Mouse (Mus musculus) G1E (cell line): ENCODE data around the gene Fhit.

ENCODE experiments used
- CTCF ChIP-seq: IDR thresholded peaks from 2 replicates; pipeline ENCODE4 v1.5.1; 2012; ENCODE audit warnings: low read depth, low read length, inconsistent platforms, mixed read lengths
- GATA1 ChIP-seq: IDR thresholded peaks from 2 replicates; pipeline ENCODE4 v1.6.1; 2012; ENCODE audit warnings: borderline replicate concordance, low read length, inconsistent platforms, mixed read lengths
- POLR2AphosphoS5 ChIP-seq: IDR thresholded peaks from 2 replicates; pipeline ENCODE4 v1.6.1; 2012; ENCODE audit warnings: low read depth, low read length, inconsistent platforms; ENCODE audit not compliant: insufficient replicate concordance

DNA sequence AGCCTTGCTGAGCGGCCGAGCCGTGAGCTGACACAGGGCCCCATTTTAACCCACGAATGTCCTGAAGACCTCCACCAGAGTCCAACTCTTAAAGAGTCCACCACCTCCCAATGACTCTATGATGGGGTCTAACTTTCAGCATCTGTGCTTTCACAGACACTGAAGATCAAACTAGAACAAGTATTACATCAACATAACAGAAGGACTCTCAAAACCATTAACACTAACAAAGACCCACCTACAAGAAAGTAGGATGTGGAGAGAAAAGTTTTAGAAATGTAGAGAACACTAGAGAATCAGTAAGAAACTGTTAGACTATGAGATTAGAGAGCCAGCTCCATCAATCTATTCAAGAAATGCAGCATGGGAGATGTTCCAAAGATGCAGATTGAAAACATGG is 501.6 kb downstream of the Fhit start:
- no peak for TF ChIP-seq CTCF
- TF ChIP-seq POLR2AphosphoS5 = no peak
- no peak for TF ChIP-seq GATA1
